Mouse (Mus musculus) skeletal muscle tissue, adult 2 months (tissue): Measurements from ENCODE around the gene Gm28038.

Source experiments
- DNase-seq: peaks from one replicate; pipeline ENCODE4 v3.0.0-alpha.2; 2012; ENCODE audit warnings: low read depth, low spot score

Gm28038 gene

GRCm38 (mm10) chr2:30285416-30286181 lies 4.8 kb downstream of the Gm28038 start:
- DNase-seq, result no peak

- DNase-seq, result peak; percentile 89
Observed at GRCm38 (mm10) chr2:30286192-30287026, 5.6 kb downstream of the Gm28038 start, which contains the start of the genes Dolk and Nup188. TSS of gene Dolk (minus strand) at chr2:30286334. TSS of gene Nup188 (plus strand) at chr2:30286397.

- DNase-seq, result no peak
Observed at GRCm38 (mm10) chr2:30287027-30287373, 6.2 kb downstream of the Gm28038 start.

- DNase-seq, result no peak
Observed at GRCm38 (mm10) chr2:30299525-30299924, 18.7 kb downstream of the Gm28038 start.

GRCm38 (mm10) chr2:30299966-30300365 lies 19.1 kb downstream of the Gm28038 start:
- no peak for DNase-seq

- DNase-seq, result no peak
Observed at GRCm38 (mm10) chr2:30306087-30306486, 25.2 kb downstream of the Gm28038 start.

- DNase-seq, result no peak
Observed at GRCm38 (mm10) chr2:30309351-30309750, 28.5 kb downstream of the Gm28038 start.

GRCm38 (mm10) chr2:30311481-30311880 lies 30.6 kb downstream of the Gm28038 start:
- DNase-seq, result no peak

GRCm38 (mm10) chr2:30316136-30316535 lies 35.3 kb downstream of the Gm28038 start:
- DNase-seq, result no peak

GRCm38 (mm10) chr2:30316955-30317354 lies 36.1 kb downstream of the Gm28038 start:
- DNase-seq, result no peak

GRCm38 (mm10) chr2:30319260-30319659 lies 38.4 kb downstream of the Gm28038 start:
- no peak for DNase-seq

GRCm38 (mm10) chr2:30323111-30323510 lies 42.3 kb downstream of the Gm28038 start:
- no peak for DNase-seq

- no peak for DNase-seq
Observed at GRCm38 (mm10) chr2:30325296-30325695, 44.5 kb downstream of the Gm28038 start.

- no peak for DNase-seq
Observed at GRCm38 (mm10) chr2:30327276-30327675, 46.4 kb downstream of the Gm28038 start.

GRCm38 (mm10) chr2:30328791-30329190 lies 47.9 kb downstream of the Gm28038 start:
- DNase-seq, result no peak

- DNase-seq, result no peak
Observed at GRCm38 (mm10) chr2:30335324-30335723, 54.5 kb downstream of the Gm28038 start.

GRCm38 (mm10) chr2:30336174-30336915 lies 55.5 kb downstream of the Gm28038 start:
- no peak for DNase-seq

- DNase-seq, result no peak
Observed at GRCm38 (mm10) chr2:30337179-30337578, 56.3 kb downstream of the Gm28038 start.

- DNase-seq, result no peak
Observed at GRCm38 (mm10) chr2:30342061-30342460, 61.2 kb downstream of the Gm28038 start.

- DNase-seq, result no peak
Observed at GRCm38 (mm10) chr2:30342544-30342943, 61.7 kb downstream of the Gm28038 start.

GRCm38 (mm10) chr2:30343601-30344137 lies 62.8 kb downstream of the Gm28038 start:
- DNase-seq, result no peak
